Mouse (Mus musculus): ENCODE measurements around the gene Sfta2. TPM values are rescaled to one million over a fixed set of nuclear protein-coding genes. Genes with fewer than 3 reads are reported as not detected.

The Sfta2 gene
- polyA plus RNA-seq, 1 experiment, result 0.29 TPM

DNA sequence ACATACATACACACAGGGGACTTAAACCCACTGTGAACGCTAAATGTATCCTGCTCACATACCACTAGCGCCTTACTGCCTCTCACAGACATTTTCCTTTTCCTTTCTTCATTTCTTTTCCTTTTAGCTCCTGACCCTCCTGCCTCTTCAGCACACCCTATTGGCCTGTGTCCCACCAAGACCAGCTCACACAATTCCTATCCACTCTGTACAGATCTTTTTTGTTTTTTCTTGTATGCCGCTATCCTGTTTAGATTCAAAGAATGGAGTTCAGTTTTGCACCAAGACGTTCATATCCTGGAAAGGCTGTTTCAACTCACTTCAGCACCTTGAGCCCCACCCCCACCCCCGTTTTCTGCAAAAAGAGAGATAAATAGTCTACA, 97.1 kb downstream of the Sfta2 start:
- DNase-seq (ENCODE audit: low read depth), result no peak
- TF ChIP-seq CTCF (IDR thresholded peaks at IDR 0.05; ENCODE audit: borderline replicate concordance, extremely low read depth, insufficient read depth, insufficient read length) (no peak), POLR2A (IDR thresholded peaks at IDR 0.05; ENCODE audit: borderline replicate concordance, extremely low read depth, insufficient read depth, insufficient read length, poor library complexity, severe bottlenecking) (no peak)

DNA sequence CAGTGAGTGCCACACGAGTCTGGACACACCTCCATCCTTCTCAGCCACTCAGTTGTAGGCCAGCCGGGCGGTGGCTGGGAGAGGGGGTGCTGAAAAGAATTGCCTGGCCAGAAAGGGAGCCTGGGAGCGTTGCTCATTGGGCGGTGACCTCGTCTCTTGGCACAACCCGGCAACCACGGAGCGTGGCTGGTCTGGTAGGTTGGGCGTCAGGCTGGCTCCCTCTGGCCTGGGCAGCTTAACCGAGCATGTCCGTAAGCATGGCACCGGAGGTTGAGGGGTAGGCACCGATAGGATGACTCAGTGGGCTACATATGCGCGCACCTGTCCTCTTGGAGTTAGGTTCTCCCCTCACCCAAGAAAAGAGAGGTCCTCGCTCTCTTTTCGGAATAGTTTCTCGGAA, 98.6 kb downstream of the Sfta2 start:
- DNase-seq (ENCODE audit: low read depth), result peak; percentile 78
- TF ChIP-seq POLR2A (IDR thresholded peaks at IDR 0.05; ENCODE audit: borderline replicate concordance, extremely low read depth, insufficient read depth, insufficient read length, poor library complexity, severe bottlenecking) (no peak), CTCF (IDR thresholded peaks at IDR 0.05; ENCODE audit: borderline replicate concordance, extremely low read depth, insufficient read depth, insufficient read length) (no peak)

Other genes starting within 250 kb of the Sfta2 start
- 2.9 and 3.0 TPM in 2 replicates for gene H2-Q4, start 221.9 kb upstream of the Sfta2 start, polyA plus RNA-seq (2012; rRNA removed)
- 0.57 and 0.58 TPM in 2 replicates for gene H2-Q6, start 176.7 kb upstream of the Sfta2 start, polyA plus RNA-seq (2012; rRNA removed)
- gene H2-Q7, start 162.4 kb upstream of the Sfta2 start, polyA plus RNA-seq (2012; rRNA removed), result 3.6 and 4.3 TPM in 2 replicates
- gene H2-Q10, start 131.5 kb upstream of the Sfta2 start, polyA plus RNA-seq (2012; rRNA removed), result 0.11 and 0.26 TPM in 2 replicates
- 0.06 TPM in 1 of 2 replicates, not detected in the other for gene Pou5f1, start 95.5 kb upstream of the Sfta2 start, polyA plus RNA-seq (2012; rRNA removed)
- gene Tcf19, start 84.7 kb upstream of the Sfta2 start, polyA plus RNA-seq (2012; rRNA removed), result 17.4 and 33.8 TPM in 2 replicates
- gene Cchcr1, start 84.4 kb upstream of the Sfta2 start, polyA plus RNA-seq (2012; rRNA removed), result 11.5 and 18.4 TPM in 2 replicates
- gene Psors1c2, start 68.3 kb upstream of the Sfta2 start, polyA plus RNA-seq (2012; rRNA removed), result 0.98 and 1.2 TPM in 2 replicates
- gene Cdsn, start 49.4 kb upstream of the Sfta2 start, polyA plus RNA-seq (2012; rRNA removed), result 0.06 and 0.18 TPM in 2 replicates
- gene 2300002M23Rik, start 34.1 kb upstream of the Sfta2 start, polyA plus RNA-seq (2012; rRNA removed), result 0.06 TPM in 1 of 2 replicates, not detected in the other
- not detected in 2 replicates for gene Gm9573, start 25.1 kb downstream of the Sfta2 start, polyA plus RNA-seq (2012; rRNA removed)
- gene Mucl3, start 42.1 kb downstream of the Sfta2 start, polyA plus RNA-seq (2012; rRNA removed), result 0.05 and 0.11 TPM in 2 replicates
- 36.8 and 40.6 TPM in 2 replicates for gene Vars2, start 66.0 kb downstream of the Sfta2 start, polyA plus RNA-seq (2012; rRNA removed)
- 28.8 and 40.8 TPM in 2 replicates for gene Gtf2h4, start 72.2 kb downstream of the Sfta2 start, polyA plus RNA-seq (2012; rRNA removed)
- 99.6 and 112 TPM in 2 replicates for gene Ddr1, start 103.1 kb downstream of the Sfta2 start, polyA plus RNA-seq (2012; rRNA removed)
- gene Ier3, start 220.1 kb downstream of the Sfta2 start, polyA plus RNA-seq (2012; rRNA removed), result 4.8 and 5.1 TPM in 2 replicates
- gene Flot1, start 221.7 kb downstream of the Sfta2 start, polyA plus RNA-seq (2012; rRNA removed), result 87.1 and 101 TPM in 2 replicates
- 3,347 and 3,555 TPM in 2 replicates for gene Tubb5, start 236.8 kb downstream of the Sfta2 start, polyA plus RNA-seq (2012; rRNA removed)
- gene Mdc1, start 240.0 kb downstream of the Sfta2 start, polyA plus RNA-seq (2012; rRNA removed), result 18.8 and 23.7 TPM in 2 replicates

Measured in brain, embryonic 14.5 days (tissue).